Mouse (Mus musculus): ENCODE data around the gene Rmnd5b.

Rmnd5b gene

GRCm38 (mm10) chr11:51635525-51636322 is at the start of gene Rmnd5b:
Rmnd5b (minus strand) TSS chr11:51635896.
- under 1% methylated on average over 61 of the region's 61 CpGs for WGBS

GRCm38 (mm10) chr11:51681976-51682374 is 46.3 kb upstream of the Rmnd5b start:
- WGBS = 42% methylated on average over 8 of the region's 8 CpGs

- WGBS = 34% methylated on average over 13 of the region's 13 CpGs
These were observed 45.8 kb upstream of the Rmnd5b start for GRCm38 (mm10) chr11:51681324-51681975.

GRCm38 (mm10) chr11:51679466-51679865 is 43.8 kb upstream of the Rmnd5b start:
- 87% methylated on average over 3 of the region's 3 CpGs for WGBS

- WGBS = 73% methylated on average over 6 of the region's 6 CpGs
These were observed 42.2 kb upstream of the Rmnd5b start for GRCm38 (mm10) chr11:51677737-51678418.

GRCm38 (mm10) chr11:51675386-51675785 is 39.7 kb upstream of the Rmnd5b start:
- WGBS = 90% methylated on average over 5 of the region's 5 CpGs

GRCm38 (mm10) chr11:51673291-51673690 is 37.6 kb upstream of the Rmnd5b start:
- 76% methylated on average over 9 of the region's 9 CpGs for WGBS

- WGBS = 80% methylated on average over 2 of the region's 2 CpGs
These were observed 35.7 kb upstream of the Rmnd5b start for GRCm38 (mm10) chr11:51671376-51671775.

GRCm38 (mm10) chr11:51670846-51671245 is 35.1 kb upstream of the Rmnd5b start:
- 95% methylated on average over 7 of the region's 7 CpGs for WGBS

GRCm38 (mm10) chr11:51664747-51665146 is 29.1 kb upstream of the Rmnd5b start:
- WGBS = 97% methylated on average over 7 of the region's 7 CpGs

GRCm38 (mm10) chr11:51662632-51663031 is 26.9 kb upstream of the Rmnd5b start:
- WGBS = 66% methylated on average over 7 of the region's 7 CpGs

GRCm38 (mm10) chr11:51661867-51662365 is 26.2 kb upstream of the Rmnd5b start:
- 77% methylated on average over 16 of the region's 16 CpGs for WGBS

GRCm38 (mm10) chr11:51658705-51659104 is 23.0 kb upstream of the Rmnd5b start:
- 53% methylated on average over 6 of the region's 6 CpGs for WGBS

GRCm38 (mm10) chr11:51658291-51658690 is 22.6 kb upstream of the Rmnd5b start:
- WGBS = 65% methylated on average over 7 of the region's 7 CpGs

GRCm38 (mm10) chr11:51656798-51657521 is 21.3 kb upstream of the Rmnd5b start:
- WGBS = 84% methylated on average over 10 of the region's 10 CpGs

GRCm38 (mm10) chr11:51654891-51655290 is 19.2 kb upstream of the Rmnd5b start:
- WGBS = 93% methylated on average over 3 of the region's 3 CpGs

GRCm38 (mm10) chr11:51653736-51654135 is 18.0 kb upstream of the Rmnd5b start:
- WGBS = 97% methylated on average over 6 of the region's 6 CpGs

GRCm38 (mm10) chr11:51652889-51653418 is 17.3 kb upstream of the Rmnd5b start:
- 98% methylated on average over 4 of the region's 4 CpGs for WGBS

GRCm38 (mm10) chr11:51650691-51651515 is 15.2 kb upstream of the Rmnd5b start, which contains the start of the genes N4bp3 and D930048N14Rik:
N4bp3 (minus strand) TSS chr11:51650842.
D930048N14Rik (plus strand) TSS chr11:51650954.
- 3% methylated on average over 69 of the region's 70 CpGs for WGBS

- WGBS = 1% methylated on average over 30 of the region's 30 CpGs
These were observed 14.6 kb upstream of the Rmnd5b start for GRCm38 (mm10) chr11:51650261-51650660.
